Mouse (Mus musculus): ENCODE results near the gene Gm49369.

- no peak for TF ChIP-seq CTCF (IDR thresholded peaks at IDR 0.05; ENCODE audit: borderline replicate concordance, insufficient read depth, low read depth, low read length)
- TF ChIP-seq POLR2A (IDR thresholded peaks at IDR 0.05; ENCODE audit: borderline replicate concordance, insufficient read depth, low read length), result no peak
These were observed 17.8 kb upstream of the Gm49369 start for GRCm38 (mm10) chr7:142400112-142400749.

Measured in cerebellum, adult 2 months (tissue).